Mouse (Mus musculus): ENCODE measurements around the gene Barx1.

DNA sequence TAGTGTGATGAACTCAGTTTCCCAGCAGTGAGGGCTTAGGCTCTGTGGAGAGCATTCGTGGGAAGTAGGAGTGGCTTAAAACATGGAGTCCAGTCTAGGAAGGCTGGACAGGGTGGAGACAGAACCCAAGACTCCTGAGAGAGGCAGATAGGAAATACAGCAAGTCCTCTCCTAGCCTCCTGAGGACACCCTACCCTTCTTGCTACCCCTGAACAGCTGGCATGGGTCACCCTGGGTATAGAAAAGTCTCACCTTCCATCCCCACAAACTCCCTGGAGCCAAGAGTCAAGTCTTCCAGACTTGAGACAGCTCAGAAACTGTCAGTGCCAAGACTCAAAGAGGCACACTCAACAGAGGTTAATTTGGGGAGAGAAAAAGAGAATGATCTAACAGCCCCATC lies 1.2 kb upstream of the Barx1 start:
- TF ChIP-seq POLR2A (IDR thresholded peaks at IDR 0.05; ENCODE audit: low read depth, low read length) (no peak), CTCF (IDR thresholded peaks at IDR 0.05; ENCODE audit: borderline replicate concordance, insufficient read depth, low read length) (no peak)

Measured in embryonic fibroblast, embryonic 13.5 days (primary cell).